Mouse (Mus musculus) embryonic fibroblast, embryonic 13.5 days (primary cell): ENCODE results near the gene 4921507P07Rik. TPM values are rescaled to one million over a fixed set of nuclear protein-coding genes. Genes with fewer than 3 reads are reported as not detected.
A peak's percentile ranks its signal among the peaks of the same experiment; 100 is the strongest.

Source experiments
- H3K27ac ChIP-seq: 2 replicates; pipeline ENCODE4 v1.5.1; 2012; ENCODE audit warnings: low read length, control low read depth, inconsistent platforms; ENCODE audit not compliant: insufficient read depth
- H3K4me1 ChIP-seq: 2 replicates; pipeline ENCODE4 v1.6.1; 2011; ENCODE audit warnings: low read length; ENCODE audit not compliant: control insufficient read depth, insufficient read depth
- H3K4me3 ChIP-seq: 2 replicates; pipeline ENCODE4 v1.5.1; 2011; ENCODE audit warnings: mild to moderate bottlenecking, control low read depth, low read length; ENCODE audit not compliant: insufficient read depth
- CTCF ChIP-seq: IDR thresholded peaks from 2 replicates; pipeline ENCODE4 v1.5.1; 2011; ENCODE audit warnings: mild to moderate bottlenecking, control low read depth, low read length, moderate library complexity, borderline replicate concordance; ENCODE audit not compliant: insufficient read depth
- POLR2A ChIP-seq: IDR thresholded peaks from 2 replicates; pipeline ENCODE4 v1.6.1; 2011; ENCODE audit warnings: low read depth, mild to moderate bottlenecking, control low read depth, low read length, moderate library complexity
- polyA plus RNA-seq: library from polyadenylated mRNA; stranded (reverse); fragments of >200 nt; gene quantifications from 2 replicates; pipeline ENCODE4 v1.2.4, GENCODE M21; 2011; ENCODE audit warnings: low read depth; ENCODE audit not compliant: missing spikeins, insufficient read length

4921507P07Rik gene
- polyA plus RNA-seq, 1 experiment: not detected

- Histone ChIP-seq H3K27ac (no peak overlapping the region), H3K4me1 (peaks cover under 1% of the 10 kb centered on the region), H3K4me3 (no peak overlapping the region)
- TF ChIP-seq POLR2A: no peak
- TF ChIP-seq CTCF: no peak
These were observed 61.1 kb downstream of the 4921507P07Rik start for GRCm38 (mm10) chr6:50535346-50535745.

GRCm38 (mm10) chr6:50531920-50532319 is 64.5 kb downstream of the 4921507P07Rik start:
- no peak overlapping the region for H3K27ac ChIP-seq
- no peak overlapping the region for H3K4me3 ChIP-seq
- peaks cover 12% of the 10 kb centered on the region for H3K4me1 ChIP-seq
- no peak for TF ChIP-seq CTCF
- no peak for TF ChIP-seq POLR2A

- Histone ChIP-seq H3K4me1 (peaks cover 12% of the 10 kb centered on the region), H3K4me3 (no peak overlapping the region), H3K27ac (no peak overlapping the region)
- TF ChIP-seq POLR2A (no peak), CTCF (no peak)
These were observed 65.4 kb downstream of the 4921507P07Rik start for GRCm38 (mm10) chr6:50531003-50531402.

- Histone ChIP-seq H3K4me3 (no peak overlapping the region), H3K27ac (no peak overlapping the region), H3K4me1 (peaks cover 14% of the 10 kb centered on the region)
- TF ChIP-seq CTCF: no peak
- TF ChIP-seq POLR2A: no peak
These were observed 67.2 kb downstream of the 4921507P07Rik start for GRCm38 (mm10) chr6:50529194-50529593.

GRCm38 (mm10) chr6:50527416-50527815 is 69.0 kb downstream of the 4921507P07Rik start:
- H3K4me1 ChIP-seq: peaks cover 15% of the 10 kb centered on the region
- no peak overlapping the region for H3K4me3 ChIP-seq
- peak overlapping the region; percentile 75 for H3K27ac ChIP-seq
- TF ChIP-seq CTCF: no peak
- TF ChIP-seq POLR2A: no peak

GRCm38 (mm10) chr6:50526597-50527024 is 69.8 kb downstream of the 4921507P07Rik start:
- TF ChIP-seq POLR2A: no peak
- peak; percentile 44; the same call in 1 of the 2 replicates for TF ChIP-seq CTCF
- Histone ChIP-seq H3K4me1 (peaks cover 15% of the 10 kb centered on the region), H3K27ac (peak overlapping the region; percentile 78), H3K4me3 (no peak overlapping the region)

GRCm38 (mm10) chr6:50525846-50526245 is 70.6 kb downstream of the 4921507P07Rik start:
- H3K27ac ChIP-seq: no peak overlapping the region
- no peak for TF ChIP-seq POLR2A
- no peak for TF ChIP-seq CTCF
- peaks cover 15% of the 10 kb centered on the region for H3K4me1 ChIP-seq
- no peak overlapping the region for H3K4me3 ChIP-seq

- TF ChIP-seq POLR2A: no peak
- Histone ChIP-seq H3K4me1 (peaks cover 9% of the 10 kb centered on the region; the same call in 1 of the 2 replicates), H3K4me3 (no peak overlapping the region), H3K27ac (no peak overlapping the region)
These were observed 72.1 kb downstream of the 4921507P07Rik start for GRCm38 (mm10) chr6:50524261-50524896.

Other genes starting within 250 kb of the 4921507P07Rik start
- gene Osbpl3, start 140.4 kb downstream of the 4921507P07Rik start, polyA plus RNA-seq: 18.0 and 20.9 TPM in 2 replicates
- 11.0 and 16.8 TPM in 2 replicates for gene Cycs, start 30.1 kb downstream of the 4921507P07Rik start, polyA plus RNA-seq
- not detected in 2 replicates for gene Npvf, start 57.8 kb upstream of the 4921507P07Rik start, polyA plus RNA-seq